Mouse (Mus musculus) heart, adult 11 months (tissue): ENCODE measurements around the gene Capn8.

ENCODE experiments used
- DNase-seq: peaks from one replicate; pipeline ENCODE4 v3.0.0; 2022

Gene Capn8

GRCm38 (mm10) chr1:182553649-182554375 lies 11.0 kb upstream of the Capn8 start:
- peak; percentile 91 for DNase-seq

GRCm38 (mm10) chr1:182558271-182558670 lies 6.5 kb upstream of the Capn8 start:
- DNase-seq = no peak

DNA sequence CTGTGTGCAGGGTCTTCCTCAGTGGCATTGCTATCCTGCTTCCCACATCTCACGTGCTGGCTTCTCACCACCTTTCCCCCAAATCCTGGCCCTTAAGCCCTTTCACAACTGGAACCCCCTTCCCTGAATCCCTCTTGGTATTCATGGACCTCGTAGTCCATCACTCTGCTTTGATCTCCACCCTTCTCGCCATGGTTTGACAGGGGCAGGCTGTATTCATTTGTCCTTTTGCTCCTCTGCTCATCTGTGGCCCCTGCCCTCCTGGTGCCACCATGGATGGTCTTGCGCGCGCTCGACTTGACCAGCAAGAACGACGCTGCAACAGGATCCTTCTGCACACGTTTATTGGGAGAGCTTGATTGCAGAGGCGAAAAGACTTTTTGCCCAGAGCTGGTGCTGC lies 5.3 kb upstream of the Capn8 start:
- DNase-seq = no peak

GRCm38 (mm10) chr1:182560390-182561098 lies 4.3 kb upstream of the Capn8 start:
- no peak for DNase-seq

- no peak for DNase-seq
Observed at GRCm38 (mm10) chr1:182561945-182562514, 2.8 kb upstream of the Capn8 start.

GRCm38 (mm10) chr1:182562576-182563370 lies 2.0 kb upstream of the Capn8 start:
- no peak for DNase-seq

DNA sequence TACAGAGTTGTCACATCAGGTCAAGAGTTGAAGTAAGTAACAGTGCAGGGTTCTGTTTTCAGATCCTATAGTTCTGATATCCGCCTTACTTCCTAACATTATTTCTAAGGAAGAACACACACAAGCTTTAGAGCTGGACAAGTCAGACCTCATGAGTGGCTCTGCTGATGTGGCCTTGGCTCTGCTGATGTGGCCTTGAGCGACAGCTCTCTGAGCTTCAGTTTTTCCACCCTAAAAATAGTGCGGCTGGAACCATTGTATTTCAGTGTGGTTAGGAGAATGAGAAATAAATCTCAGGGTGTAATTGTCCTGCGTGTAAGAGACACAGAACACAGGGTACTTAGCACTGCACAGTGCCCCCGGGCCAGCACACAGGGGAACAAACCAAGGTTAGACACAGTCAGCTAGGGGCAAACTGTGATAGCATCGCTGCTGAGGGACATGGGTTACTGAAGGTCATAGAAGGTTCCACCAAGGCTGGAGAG lies 586 bp downstream of the Capn8 start:
- no peak for DNase-seq

- DNase-seq = no peak
Observed at GRCm38 (mm10) chr1:182571148-182571547, 6.3 kb downstream of the Capn8 start.

- no peak for DNase-seq
Observed at GRCm38 (mm10) chr1:182571973-182572372, 7.2 kb downstream of the Capn8 start.

- no peak for DNase-seq
Observed at GRCm38 (mm10) chr1:182573856-182574665, 9.3 kb downstream of the Capn8 start.

GRCm38 (mm10) chr1:182574666-182575049 lies 9.9 kb downstream of the Capn8 start:
- DNase-seq = no peak

- no peak for DNase-seq
Observed at GRCm38 (mm10) chr1:182584169-182584568, 19.4 kb downstream of the Capn8 start.

DNA sequence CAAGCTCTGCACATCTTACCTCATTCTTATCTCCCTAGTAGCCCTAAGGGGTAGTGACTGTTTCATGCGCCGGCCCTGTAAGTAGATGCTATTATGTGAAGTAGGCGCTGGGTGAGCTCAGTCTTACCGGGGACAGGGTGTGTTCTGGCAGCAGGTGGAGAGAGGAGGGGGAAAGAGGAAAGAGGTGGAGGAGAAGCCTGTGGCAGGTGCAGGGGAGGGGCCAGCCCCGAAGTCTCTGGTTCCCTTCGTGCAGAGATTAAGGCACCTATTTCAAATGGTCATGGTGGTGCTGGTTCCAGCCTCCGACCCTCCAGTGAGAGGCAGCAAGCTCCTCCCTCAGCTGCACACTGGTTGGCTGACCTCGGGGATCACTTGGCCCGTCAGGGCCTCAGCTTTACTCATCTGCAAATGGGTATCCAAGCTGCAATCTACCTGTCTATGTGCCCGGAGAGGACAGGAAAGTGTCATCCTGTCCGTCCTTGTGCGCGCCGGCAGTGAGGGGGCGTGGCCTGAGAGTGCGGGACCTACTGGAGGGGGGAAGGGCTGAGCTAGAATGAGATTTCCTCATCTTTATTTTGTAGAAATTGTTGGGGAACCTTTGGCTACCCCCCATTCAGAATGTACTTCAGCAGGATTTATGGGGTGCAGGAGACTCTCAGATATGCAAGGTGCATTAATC lies 20.5 kb downstream of the Capn8 start:
- no peak for DNase-seq

DNA sequence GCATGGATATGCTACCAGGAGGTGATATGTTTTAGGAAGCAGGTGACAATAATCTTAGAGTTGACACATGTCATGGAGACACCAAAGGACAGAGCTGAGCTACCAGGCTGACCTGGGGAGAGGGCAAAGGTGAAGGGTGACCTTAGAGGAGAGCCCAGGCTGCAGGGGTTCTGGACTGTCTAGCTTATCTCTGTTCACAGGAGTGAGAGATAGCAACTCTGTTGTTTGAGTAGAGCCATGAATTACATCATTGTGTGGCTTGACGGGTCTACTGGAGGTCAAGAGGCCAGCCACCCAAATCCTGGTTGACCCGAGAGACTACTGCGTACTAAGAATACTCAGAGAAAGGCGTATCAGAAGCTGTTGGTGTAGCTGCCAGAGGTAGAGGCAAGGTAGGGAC lies 22.9 kb downstream of the Capn8 start:
- DNase-seq = no peak

- DNase-seq = no peak
Observed at GRCm38 (mm10) chr1:182591491-182591890, 26.7 kb downstream of the Capn8 start.

DNA sequence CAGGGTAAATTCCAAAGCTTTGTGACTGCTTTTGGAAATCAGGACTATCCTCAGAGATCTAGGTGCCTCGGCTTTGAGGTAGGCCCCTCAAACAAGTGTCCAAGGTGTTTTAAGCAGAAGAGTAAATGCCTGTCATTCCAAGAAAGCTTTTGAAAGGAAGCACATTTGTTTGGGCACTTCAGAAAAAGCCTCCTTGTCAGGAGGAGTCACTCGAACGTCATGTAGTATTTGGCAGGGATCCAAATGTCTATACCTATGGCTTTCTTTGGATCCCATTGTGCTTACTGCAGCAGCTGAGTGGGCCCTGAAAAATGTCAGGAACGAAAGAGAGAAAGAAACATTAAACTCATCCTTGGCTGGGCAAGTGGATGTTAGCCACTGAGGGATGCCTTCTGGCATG lies 27.6 kb downstream of the Capn8 start:
- DNase-seq = no peak

- no peak for DNase-seq
Observed at GRCm38 (mm10) chr1:182605330-182606150, 40.7 kb downstream of the Capn8 start.

- no peak for DNase-seq
Observed at GRCm38 (mm10) chr1:182609701-182610335, 45.0 kb downstream of the Capn8 start.

DNA sequence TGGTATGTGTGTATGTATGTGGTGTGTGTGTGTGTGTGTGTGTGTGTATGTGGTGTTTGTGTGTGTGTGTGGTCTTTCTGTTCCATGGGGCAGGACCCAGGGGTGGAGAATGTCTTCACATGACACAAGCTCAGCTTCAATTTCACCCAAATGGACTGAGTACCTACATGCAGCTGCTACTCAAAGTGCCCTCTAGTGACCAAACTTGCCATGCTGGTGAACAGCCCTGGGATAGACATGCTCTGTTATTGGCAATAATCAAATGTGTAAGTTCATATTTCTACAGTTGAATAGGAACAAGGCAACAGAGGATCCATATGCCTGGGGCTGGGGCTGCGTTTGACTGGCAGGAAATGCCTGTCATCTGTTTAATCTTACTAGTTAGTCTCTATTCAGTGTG lies 50.7 kb downstream of the Capn8 start:
- no peak for DNase-seq
